Mouse (Mus musculus): ENCODE results near the gene Tmem185b.

Tmem185b gene

DNA sequence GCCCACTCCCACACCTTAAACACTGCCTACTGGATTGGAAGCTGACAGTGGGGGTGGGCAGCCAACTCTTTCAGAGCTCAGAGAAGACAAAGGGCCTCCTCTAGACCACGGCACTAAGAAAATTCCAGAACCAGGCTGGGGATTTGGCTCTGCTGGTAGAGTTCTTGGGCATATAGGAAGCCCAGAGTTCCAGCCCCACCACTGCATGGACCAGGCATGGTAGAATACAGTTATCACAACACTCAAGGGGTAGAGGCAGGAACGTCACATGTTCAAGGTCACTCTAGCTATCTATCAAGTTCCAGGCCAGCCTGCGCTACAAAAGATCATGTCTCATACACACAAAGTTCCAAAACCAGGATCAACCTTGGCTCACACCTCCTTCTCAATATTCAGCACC is 22.8 kb upstream of the Tmem185b start:
- DNase-seq (ENCODE audit: extremely low read depth, low read depth), result no peak

DNA sequence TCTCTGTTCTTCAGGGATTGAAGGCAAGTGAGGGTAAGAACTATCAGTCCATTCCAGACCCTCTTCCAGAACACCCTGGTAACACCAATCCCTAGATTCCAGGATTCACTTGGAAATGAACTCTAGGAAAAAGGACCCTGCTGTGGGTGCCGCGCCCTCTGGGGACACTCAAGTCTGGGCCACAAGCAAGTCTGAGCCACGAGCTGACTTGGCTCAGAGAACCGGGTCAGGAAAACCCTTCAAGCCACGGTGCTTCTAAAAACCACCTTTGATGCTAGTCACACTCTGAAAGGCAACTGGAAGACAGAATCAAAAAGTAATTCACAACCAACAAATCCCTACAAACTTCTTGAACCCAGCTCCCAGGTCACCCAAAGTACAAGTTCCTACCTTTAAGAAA is 22.2 kb upstream of the Tmem185b start:
- no peak for DNase-seq (ENCODE audit: extremely low read depth, low read depth)

DNA sequence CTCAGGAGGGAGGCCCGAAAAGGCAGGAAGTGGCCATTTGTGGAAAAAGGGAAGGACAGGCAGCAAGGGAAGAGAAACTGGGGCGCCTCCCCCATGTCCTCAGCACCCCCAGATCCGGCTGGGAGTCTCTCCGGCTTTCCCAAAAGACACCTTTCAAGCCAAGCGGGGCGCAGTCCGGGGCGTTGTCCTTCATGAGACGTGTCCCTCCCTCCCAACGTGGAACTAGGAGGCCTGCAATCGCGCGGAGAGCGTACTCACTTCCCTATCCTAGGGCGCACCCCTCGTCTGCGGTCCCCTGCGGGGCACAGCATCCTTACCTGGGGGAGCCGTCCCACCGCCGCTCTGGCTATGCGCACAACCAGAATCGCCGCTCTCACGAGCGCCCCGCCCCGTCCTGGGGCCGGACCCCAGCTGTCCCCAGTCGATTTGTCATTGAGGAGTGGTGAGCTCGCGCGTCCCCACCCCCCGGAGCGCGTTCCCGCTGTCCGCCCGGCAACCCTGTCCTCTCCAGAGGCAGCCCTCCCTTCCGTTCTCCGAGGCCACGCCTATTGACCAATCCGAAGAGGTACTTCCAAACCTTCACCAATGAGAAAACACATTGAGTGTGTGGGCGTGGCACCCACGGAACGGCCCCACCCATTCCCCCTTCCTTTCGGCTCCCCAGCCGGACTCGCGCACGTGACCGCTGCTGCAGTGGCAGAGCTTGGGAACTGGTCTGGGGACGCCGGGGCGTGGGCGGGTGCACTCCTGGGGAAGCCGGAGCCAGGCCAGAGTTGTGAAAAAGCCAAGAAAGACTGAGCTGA is 21.5 kb upstream of the Tmem185b start, which contains the start of gene Ralb:
Gene Ralb (minus strand): TSS at position 535 of the 803 bp plus-strand sequence.
- DNase-seq (ENCODE audit: extremely low read depth, low read depth), result peak; percentile 96

DNA sequence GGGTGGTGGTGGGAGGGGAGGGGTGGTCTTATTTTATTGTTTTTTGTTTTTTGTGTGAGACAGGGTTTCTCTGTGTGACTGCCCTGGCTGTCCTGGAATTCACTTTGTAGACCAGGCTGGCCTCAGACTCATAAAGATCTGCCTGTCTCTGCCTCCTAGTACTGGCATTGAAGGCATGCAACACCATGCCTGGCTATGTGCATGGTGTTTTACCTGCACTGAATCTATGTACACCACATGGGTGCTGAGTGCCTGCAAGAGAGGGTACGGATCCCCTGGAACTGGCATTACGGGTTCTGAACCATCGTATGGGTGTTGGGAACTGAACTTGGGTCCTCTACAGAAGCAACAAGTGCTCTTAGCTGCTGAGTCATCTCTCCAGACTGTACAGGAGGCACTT is 20.0 kb upstream of the Tmem185b start:
- DNase-seq (ENCODE audit: extremely low read depth, low read depth), result no peak

DNA sequence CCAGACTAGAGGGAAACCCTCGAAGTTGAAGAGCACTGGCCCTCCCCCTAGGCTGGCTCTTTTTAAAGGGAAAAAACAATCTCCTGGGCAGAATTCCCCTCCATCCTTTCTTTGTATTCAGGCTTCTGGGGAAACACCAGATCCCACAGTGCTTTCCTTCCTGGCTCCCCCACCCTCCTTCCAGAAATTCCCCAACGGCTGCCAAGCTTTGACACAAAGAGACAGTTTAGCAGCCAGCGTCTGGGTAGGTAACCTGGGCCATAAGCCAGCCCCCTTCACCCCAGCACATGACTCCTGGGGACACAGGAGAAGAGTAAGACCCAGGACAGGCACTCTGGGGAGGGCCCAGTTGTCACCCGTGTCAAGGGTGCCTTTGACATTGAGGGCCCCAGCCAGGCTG is 17.4 kb upstream of the Tmem185b start:
- DNase-seq (ENCODE audit: extremely low read depth, low read depth), result no peak

DNA sequence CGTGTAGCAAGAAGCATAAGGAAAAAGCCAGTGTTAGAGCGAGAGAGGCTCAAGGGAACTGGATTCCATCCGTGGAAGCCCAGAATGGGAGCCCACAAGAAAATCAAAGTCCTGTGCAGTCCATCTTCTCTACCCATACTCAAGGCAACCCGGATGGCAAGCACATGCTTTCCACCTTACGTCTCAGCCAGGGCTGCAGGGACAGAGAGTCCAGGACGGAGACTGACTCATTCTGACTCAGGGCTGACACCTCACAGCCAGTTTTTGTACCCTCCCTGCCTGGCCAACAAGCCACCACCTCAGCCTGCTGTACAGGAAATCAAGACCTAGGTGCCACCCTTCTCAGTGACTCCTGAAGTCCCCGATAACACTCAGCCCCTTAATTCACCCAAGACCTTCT is 16.5 kb upstream of the Tmem185b start:
- DNase-seq (ENCODE audit: extremely low read depth, low read depth), result no peak

DNA sequence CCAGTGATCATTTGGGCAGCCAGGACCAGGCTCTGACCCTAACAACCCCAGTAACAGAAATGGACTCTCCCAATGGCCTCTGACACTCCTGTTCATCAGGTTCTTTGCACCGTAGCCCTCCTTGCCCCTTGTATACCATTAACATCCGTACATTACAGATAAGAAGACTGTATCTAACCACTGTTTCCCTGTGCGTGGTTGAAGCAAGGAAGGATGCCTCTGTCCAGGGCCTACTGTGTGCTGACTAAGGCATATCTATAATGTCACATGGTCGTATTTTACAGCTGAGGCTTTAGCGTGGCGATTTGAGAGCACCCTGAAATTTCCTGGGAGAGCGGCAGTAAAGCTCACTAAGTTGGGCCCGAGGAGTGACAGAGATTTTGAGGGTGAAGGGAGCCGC is 15.6 kb upstream of the Tmem185b start:
- DNase-seq (ENCODE audit: extremely low read depth, low read depth), result no peak

DNA sequence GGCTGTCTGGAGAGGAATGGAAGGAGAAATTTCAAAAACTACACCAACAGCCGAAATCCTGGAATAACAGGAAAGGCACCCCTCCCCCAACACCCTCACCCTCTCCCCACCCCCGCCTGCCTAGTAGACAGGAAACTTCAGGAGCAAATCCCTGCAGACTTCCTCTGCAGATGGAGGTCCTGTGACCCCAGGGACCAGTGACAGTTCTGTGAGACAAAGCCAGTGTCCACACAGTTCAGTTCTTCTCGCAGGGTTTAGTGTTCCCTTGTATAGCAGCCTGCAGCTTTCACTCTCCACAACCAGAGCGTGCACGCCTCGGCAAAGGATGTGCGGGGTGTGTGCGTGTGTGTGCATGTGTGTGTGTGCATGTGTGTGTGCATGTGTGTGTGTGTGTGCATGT is 15.1 kb upstream of the Tmem185b start:
- DNase-seq (ENCODE audit: extremely low read depth, low read depth), result no peak

DNA sequence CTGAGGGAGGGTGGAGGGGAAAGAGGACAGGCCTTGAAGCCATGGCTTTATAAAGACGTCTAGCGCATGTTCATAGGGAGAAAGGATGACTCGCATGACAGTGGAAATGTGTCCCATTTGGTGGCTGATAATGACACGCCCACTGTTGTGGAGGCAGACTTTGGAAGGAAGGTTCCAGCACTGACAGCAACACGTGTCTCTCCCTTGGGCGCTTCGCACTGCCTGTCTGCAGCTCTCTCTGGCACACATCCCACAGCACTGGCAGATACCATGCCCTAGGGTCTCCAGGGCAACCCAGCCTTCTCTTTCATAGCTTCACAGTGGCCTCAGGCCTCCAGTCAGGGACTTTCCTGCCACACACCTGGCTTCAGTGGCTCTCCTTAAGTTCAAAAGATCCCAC is 7.9 kb upstream of the Tmem185b start:
- DNase-seq (ENCODE audit: extremely low read depth, low read depth), result no peak

DNA sequence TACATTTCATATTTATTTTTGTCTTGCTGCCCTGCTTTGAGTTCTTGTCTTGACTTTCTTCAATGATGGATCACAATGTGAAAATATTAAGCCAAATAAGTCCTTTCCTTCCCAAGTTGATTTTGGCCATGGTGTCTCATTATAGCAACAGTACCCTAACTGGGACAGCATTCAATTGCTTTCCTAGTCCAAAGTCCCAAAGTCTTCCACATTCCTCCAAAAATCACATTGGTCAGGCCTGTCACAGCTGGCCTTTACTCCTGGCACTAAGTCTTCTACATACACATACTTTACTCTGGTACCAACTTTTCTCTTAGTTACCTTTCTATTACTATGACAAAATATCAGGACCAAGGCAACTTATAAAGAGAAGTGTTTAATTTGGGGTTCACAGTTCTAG is 7.2 kb upstream of the Tmem185b start:
- DNase-seq (ENCODE audit: extremely low read depth, low read depth), result no peak

DNA sequence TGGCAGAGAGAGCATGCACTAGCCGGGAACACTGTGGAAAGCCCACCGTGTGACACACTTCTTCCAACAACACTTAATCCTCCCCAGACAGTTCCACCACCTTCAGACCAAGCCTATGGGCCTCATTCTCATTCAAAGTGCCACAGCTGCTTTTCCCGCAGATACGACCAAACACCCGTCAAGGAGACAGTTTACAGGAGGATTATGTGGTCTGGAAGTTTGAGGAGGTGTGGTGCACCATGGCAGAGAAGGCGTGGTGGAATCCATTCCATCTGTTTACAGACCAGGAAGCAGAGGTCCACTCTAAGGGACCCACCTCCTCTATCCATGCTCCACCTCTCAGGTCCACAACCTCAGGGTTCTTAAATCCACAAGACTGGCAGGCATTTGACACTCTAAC is 6.7 kb upstream of the Tmem185b start:
- DNase-seq (ENCODE audit: extremely low read depth, low read depth), result no peak

DNA sequence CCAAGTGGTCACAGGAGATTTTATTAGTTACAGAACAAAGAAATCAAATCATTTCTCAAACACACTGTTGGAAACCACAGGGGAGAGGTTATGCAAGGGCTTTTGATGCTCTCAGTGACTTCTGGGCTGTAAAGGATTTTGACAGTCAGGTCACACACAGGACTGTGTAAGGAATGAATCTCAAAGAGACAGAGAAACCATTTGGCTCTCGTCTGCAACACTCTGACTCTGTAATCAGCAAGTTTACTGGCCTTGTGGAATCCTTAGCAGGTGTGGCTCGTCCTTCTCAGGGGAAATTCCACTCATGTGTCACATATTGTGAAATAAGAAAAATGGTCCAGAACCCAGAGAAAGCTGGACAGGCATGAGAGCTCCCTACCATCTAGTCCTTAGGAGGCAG is 4.9 kb upstream of the Tmem185b start:
- no peak for DNase-seq (ENCODE audit: extremely low read depth, low read depth)

DNA sequence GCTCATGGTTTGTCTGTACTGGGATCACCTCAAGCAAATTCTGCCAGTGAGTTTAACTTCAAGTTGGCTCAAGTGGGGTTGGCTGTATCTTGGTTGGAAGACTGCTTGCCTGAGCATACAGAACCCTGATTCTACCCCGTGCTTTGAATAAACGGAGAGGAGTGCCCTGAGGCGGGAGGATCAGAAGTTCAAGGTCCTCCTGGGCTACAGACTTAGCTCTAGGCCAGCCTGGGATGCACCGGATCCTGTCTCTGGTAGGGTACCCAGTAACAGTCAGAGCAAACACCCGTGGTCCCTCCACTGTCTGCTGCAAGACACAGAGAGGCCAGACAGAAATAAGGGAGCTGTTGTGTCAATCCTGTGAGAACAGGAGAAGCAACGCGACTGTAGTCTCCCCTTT is 4.3 kb upstream of the Tmem185b start:
- no peak for DNase-seq (ENCODE audit: extremely low read depth, low read depth)

DNA sequence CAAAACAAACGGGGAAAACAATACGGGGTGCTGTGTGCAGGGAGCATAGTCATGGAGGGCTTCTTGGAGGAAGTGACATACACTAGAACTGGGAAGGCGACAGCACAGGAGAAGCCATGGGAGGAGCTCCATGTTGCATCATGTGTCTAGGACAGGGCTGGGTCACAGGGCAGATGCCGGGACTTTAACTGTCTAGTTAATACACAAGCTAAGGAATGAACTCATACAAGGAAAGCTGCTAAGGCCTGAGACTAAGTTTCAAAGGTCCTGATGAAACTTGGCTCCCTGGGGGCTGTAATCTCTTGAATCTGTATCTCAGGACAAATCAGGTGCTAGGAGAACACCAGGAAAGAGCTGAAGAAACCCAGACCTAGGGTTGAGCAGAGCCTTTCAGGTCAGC is 3.2 kb upstream of the Tmem185b start:
- DNase-seq (ENCODE audit: extremely low read depth, low read depth), result no peak

DNA sequence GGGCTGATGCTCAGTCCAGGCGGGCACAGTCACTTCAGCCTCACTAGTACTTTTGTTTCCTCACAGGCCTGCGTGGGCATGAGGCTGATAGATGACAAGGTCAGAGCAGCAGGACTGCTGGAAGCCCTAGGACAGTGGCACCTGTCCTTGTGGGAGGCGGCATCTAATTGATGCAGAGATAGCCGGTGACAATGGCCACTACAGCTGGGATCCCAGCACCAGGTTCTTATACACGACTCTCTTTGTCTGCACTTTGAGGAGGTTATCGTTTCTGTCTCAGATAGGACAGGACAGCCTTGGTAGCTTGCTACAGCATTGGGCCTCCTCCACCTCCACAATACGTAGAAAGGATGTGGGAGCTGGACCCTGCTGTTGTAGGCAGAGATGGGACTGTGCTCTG is 2.6 kb upstream of the Tmem185b start:
- DNase-seq (ENCODE audit: extremely low read depth, low read depth), result no peak

DNA sequence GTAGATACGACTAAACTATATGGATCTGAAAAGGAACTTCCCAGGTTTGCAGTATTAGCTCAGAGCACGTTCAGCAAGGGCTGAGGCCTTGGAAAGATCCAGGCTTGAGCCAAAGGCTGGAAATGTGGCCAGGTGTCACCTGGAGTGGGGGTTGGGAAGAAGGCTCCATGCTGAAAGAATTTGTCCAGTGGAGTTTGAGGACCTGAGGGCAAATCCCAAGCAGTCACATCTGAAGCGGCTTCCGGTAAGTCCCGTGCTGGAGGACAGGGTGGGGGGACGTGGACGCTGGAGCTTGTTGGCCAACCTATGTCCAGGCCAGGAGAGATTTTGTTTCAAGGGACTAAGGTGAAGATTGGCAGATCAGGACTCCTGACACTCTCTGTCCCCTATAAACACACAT is 2.1 kb upstream of the Tmem185b start:
- no peak for DNase-seq (ENCODE audit: extremely low read depth, low read depth)

DNA sequence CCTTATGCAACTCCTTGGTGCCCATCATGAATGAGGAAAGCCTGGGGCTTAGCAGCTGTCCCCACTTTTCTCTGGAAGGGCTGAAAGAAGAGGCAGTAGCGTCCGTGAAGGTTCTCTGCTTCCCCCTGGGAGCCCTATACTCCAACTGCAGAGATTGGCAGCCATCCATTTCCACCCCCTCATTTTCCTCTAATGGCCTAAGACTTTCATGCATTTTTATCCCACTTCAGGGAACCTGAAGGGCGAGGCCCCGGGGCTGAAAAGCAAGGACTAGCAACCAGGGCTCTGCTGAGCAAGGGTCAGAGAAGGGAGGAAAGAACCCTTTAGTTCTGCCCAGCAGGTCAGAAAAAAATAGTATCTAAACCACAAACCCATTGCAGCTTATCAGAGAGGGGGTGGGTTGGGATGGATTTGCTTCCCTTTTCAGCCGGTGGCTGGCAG is 936 bp upstream of the Tmem185b start:
- no peak for DNase-seq (ENCODE audit: extremely low read depth, low read depth)

DNA sequence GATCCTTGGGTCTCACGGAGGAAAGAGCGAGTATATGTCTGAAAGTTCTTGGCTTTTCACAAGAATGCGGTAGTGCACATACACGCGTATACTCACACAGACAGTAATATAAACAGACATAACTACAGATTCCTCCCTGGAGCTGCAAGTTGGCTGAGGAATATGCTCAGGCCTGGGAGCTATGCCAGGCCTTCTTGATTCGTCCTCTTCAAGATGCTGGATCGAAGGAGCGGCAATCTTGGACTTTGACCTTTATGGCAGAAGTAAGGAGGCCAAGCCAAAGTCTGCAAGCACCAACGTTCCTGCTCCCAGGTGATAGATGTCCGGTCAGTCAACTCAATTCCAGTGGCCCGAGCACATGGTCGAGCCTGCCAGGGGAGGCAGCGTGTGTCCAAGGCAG is 5.0 kb downstream of the Tmem185b start:
- no peak for DNase-seq (ENCODE audit: extremely low read depth, low read depth)

DNA sequence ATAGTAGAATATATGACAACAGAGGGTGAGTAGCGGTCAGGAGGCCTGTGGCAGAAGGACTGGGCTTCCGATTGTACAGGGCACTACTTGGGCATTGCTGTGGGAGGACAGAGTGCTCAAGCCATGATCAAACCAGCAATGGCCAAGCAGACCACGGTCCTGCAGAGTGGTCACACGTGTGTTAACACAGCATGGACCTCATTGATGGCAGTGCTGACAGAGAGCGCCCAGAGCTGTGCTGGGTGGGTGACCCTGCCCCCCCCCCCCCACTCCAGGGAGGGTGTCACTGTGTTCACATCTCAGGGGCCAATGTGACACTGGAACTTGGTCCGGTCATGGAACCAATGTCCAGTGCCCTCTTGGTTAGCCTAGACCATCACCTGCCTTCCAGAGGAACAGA is 6.2 kb downstream of the Tmem185b start:
- DNase-seq (ENCODE audit: extremely low read depth, low read depth), result no peak

DNA sequence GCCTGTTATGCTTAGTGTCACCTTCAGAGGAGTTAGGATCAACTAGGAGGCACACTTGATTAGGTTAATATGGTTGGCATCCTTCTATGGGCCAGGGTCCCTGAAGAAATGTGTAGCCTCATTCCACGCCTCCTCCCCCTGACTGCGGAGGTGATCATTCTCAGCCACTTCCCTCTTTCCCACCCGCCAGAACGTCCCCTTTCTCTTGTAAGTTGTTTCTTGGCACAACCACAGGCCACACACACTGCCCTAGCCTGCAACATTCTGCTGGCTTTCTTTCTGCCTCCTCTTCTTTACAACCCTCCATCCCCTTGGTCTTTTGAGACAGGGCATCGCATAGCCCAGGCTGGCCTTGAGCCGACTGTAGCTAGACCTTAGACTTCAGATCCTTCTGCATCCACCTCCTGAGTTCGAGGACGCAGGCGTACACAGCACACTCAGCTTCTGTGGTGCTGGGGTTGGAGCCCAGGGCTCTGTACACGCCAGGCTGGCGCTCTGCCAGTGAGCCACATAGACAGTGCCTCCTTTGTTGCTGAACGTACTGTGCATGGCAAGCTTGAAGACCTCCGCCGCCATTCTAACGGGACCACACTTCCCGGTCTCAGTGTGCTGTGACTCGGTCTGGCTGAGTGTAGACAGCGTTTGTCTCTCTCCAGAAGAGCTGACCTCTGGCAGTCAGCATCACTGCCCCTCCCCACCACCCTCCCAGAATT is 7.3 kb downstream of the Tmem185b start:
- DNase-seq (ENCODE audit: extremely low read depth, low read depth), result no peak

DNA sequence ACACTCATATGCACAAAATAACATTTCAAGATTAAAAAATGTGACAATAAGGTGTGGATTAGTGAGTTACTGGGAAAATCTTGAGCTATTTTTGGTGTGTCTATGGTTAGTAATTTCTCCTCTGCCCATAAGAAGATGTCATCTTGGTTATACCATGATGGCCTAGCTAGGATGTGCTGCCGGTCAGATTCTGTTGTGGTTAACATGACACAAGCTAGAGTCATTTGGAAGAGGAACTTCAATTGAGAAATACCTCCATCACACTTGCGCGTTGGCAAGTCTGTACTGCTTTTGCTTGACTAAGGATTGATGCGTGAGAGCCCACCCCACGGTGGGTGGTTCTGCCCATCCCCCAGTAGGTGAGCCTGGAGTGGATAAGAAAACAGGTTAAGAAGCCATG is 8.4 kb downstream of the Tmem185b start:
- DNase-seq (ENCODE audit: extremely low read depth, low read depth), result no peak

DNA sequence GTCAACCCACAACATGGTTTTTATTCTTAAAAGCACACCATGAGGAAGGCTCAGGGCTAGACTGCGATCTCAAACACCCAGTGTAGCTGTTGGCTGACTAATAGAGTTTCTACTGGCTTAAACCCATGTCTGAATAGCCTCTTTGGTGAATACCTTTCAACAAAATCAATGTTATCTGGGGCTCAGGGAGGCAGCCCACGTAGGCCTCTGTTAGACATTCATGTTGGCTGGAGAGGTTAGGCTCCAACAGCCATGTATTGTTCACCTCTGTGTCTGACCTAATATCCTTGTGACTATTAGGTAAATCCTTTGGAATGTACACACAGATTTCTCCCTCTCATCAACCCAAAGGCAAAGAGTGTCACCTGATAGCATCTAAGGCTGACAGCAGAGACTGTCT is 10.2 kb downstream of the Tmem185b start:
- no peak for DNase-seq (ENCODE audit: extremely low read depth, low read depth)

DNA sequence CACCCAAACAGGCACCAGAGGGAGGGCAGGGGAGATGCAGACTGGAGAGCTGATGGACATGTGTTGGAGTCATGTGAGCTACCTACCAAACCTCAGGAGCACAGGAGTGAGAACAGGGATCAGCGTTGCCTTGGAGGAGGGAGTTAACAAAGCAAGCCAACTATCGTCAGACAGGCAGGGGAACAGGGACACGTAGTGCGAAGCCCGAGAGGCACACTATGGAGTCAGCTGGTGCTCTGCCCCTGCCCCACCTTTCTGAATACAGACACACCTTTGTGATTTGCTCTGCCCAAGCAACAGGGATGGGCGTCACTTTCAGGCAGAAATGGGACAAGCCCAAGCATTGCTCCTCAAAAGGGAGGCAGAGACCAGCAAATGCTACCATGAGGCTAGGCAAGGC is 11.7 kb downstream of the Tmem185b start:
- no peak for DNase-seq (ENCODE audit: extremely low read depth, low read depth)

Data from MEL-GATA-1-ER (cell line).